Mouse (Mus musculus) lung, adult 2 months (tissue): ENCODE data around the gene Usp32. TPM values are rescaled to one million over a fixed set of nuclear protein-coding genes. Genes with fewer than 3 reads are reported as not detected.

ENCODE experiments used
- DNase-seq: peaks from one replicate; pipeline ENCODE4 v3.0.0; 2022
- H3K4me1 ChIP-seq: fragments of 200-500 bp; 2 replicates; pipeline ENCODE4 v1.6.1; 2011; ENCODE audit warnings: low read length; ENCODE audit not compliant: control insufficient read depth, insufficient read depth
- H3K4me3 ChIP-seq: fragments of 200-500 bp; replicated peaks from 2 replicates; pipeline ENCODE3; 2011; ENCODE audit warnings: low read depth, mild to moderate bottlenecking, control low read depth, low read length; ENCODE audit errors: extremely low read depth
- CTCF ChIP-seq: fragments of 200-500 bp; IDR thresholded peaks from 2 replicates; pipeline ENCODE4 v1.5.1; 2011; ENCODE audit warnings: mild to moderate bottlenecking, low read length, control low read depth; ENCODE audit not compliant: insufficient read depth
- POLR2A ChIP-seq: fragments of 200-500 bp; IDR thresholded peaks from 2 replicates; pipeline ENCODE4 v1.6.1; 2011; ENCODE audit warnings: low read depth, mild to moderate bottlenecking, control low read depth, low read length, borderline replicate concordance; ENCODE audit errors: extremely low read depth
- WGBS: fragments of 180-500 bp; shearing (Covaris S2); methylation state at CpG from one replicate; pipeline ENCODE4 v1.1.7; 2018; 5-methylcytosine and 5-hydroxymethylcytosine counted together
- polyA plus RNA-seq: library from polyadenylated mRNA; depleted of rRNA; stranded (reverse); fragments of >200 nt; gene quantifications from 2 replicates; pipeline ENCODE4 v1.2.3, GENCODE M21; 2012; rRNA removed

The Usp32 gene
- polyA plus RNA-seq, 1 experiment: 7.9 TPM

DNA sequence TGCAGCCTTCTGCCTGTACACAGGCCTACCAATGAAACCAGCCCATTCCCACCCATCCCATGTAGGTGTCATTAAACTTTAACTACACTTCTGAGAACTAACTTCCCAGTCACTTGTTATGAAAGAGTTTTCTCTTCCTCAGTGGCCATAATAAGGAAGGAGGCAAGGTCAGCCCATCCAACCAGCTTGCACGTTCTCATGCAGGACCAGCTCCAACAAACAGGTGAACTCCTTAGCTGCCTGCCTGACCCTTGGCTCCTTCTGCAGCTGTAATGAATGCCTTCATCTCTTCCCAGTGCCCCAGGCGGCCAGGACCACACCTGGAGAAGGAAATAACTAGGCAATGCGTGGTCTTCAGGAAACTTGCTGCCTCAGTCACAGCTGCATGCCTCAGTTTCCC is 194.1 kb downstream of the Usp32 start:
- Histone ChIP-seq H3K4me3 (no peak overlapping the region), H3K4me1 (no peaks in the 10 kb centered on the region; the same call in 1 of the 2 replicates)
- no peak for DNase-seq
- TF ChIP-seq POLR2A: no peak
- TF ChIP-seq CTCF: no peak
- WGBS: 47% methylated on average over 3 of the region's 3 CpGs

GRCm38 (mm10) chr11:84944639-84945435 is 195.1 kb downstream of the Usp32 start:
- 7% methylated on average over 12 of the region's 12 CpGs for WGBS
- DNase-seq: no peak
- Histone ChIP-seq H3K4me3 (no peak overlapping the region), H3K4me1 (no peaks in the 10 kb centered on the region)
- no peak for TF ChIP-seq CTCF
- no peak for TF ChIP-seq POLR2A

GRCm38 (mm10) chr11:84943948-84944347 is 196.0 kb downstream of the Usp32 start:
- DNase-seq: peak; percentile 41
- Histone ChIP-seq H3K4me1 (no peaks in the 10 kb centered on the region), H3K4me3 (no peak overlapping the region)
- under 1% methylated on average over 15 of the region's 15 CpGs for WGBS
- no peak for TF ChIP-seq POLR2A
- peak; percentile 13; the same call in 1 of the 2 replicates for TF ChIP-seq CTCF

DNA sequence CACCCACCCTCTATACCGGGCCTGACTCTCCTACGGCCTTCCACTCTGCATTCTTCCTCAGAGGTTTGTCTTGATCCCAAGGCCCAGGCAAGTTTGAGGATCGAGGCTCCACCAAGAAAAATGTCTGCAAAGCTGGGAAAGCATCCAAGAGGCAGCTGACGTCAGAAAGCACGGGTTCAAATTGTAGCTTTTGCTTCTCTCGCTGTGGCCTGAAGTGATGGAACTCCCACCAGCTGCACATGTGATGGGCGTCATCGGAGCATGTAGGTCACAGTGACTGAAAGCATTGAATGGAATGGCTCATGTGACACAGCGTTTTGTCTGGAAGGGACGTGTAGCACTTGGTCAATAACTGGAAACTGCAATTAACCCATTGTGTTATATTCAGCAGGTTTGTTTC is 199.8 kb downstream of the Usp32 start:
- DNase-seq: no peak
- H3K4me3 ChIP-seq: no peak overlapping the region
- TF ChIP-seq POLR2A (no peak), CTCF (no peak)
- 76% methylated on average over 10 of the region's 10 CpGs for WGBS
- no peaks in the 10 kb centered on the region for H3K4me1 ChIP-seq

GRCm38 (mm10) chr11:84939508-84940053 is 200.4 kb downstream of the Usp32 start:
- no peak overlapping the region for H3K4me3 ChIP-seq
- TF ChIP-seq CTCF: no peak
- TF ChIP-seq POLR2A: no peak
- 57% methylated on average over 8 of the region's 8 CpGs for WGBS
- H3K4me1 ChIP-seq: no peaks in the 10 kb centered on the region
- no peak for DNase-seq

Other genes with a start within 250 kb of the Usp32 start
- gene Znhit3, start 223.8 kb downstream of the Usp32 start, polyA plus RNA-seq: 6.5 and 7.7 TPM in 2 replicates
- 143 and 190 TPM in 2 replicates for gene Car4, start 182.4 kb downstream of the Usp32 start, polyA plus RNA-seq
- gene 1700125H20Rik, start 30.2 kb upstream of the Usp32 start, polyA plus RNA-seq: not detected in 2 replicates
- 10.2 and 11.1 TPM in 2 replicates for gene Appbp2, start 95.0 kb upstream of the Usp32 start, polyA plus RNA-seq
- 7.3 and 7.4 TPM in 2 replicates for gene Ppm1d, start 171.1 kb upstream of the Usp32 start, polyA plus RNA-seq
- 54.9 and 55.7 TPM in 2 replicates for gene Bcas3, start 213.0 kb upstream of the Usp32 start, polyA plus RNA-seq